Mouse (Mus musculus) liver, embryonic 14.5 days (tissue): Measurements from ENCODE around the gene Sesn1.

ENCODE experiments used
- CTCF ChIP-seq: IDR thresholded peaks from 2 replicates; pipeline ENCODE4 v1.5.1; 2016; ENCODE audit warnings: antibody characterized with exemption, low read depth, control low read depth
- EP300 ChIP-seq: IDR thresholded peaks from 2 replicates; pipeline ENCODE4 v1.6.1; 2016; ENCODE audit warnings: antibody characterized with exemption, low read depth

GRCm38 (mm10) chr10:41765586-41765985 is 44.1 kb upstream of the Sesn1 start:
- TF ChIP-seq CTCF = no peak
- no peak for TF ChIP-seq EP300
